Mouse (Mus musculus) embryo, embryonic 10 days (tissue): Measurements from ENCODE around the gene Dennd5b.
"Not testable (repeated sequence)": the region's sequence is repeated elsewhere in the genome, so short reads cannot be mapped to it uniquely, and the experiment has no call there.

Experiments
- DNase-seq: peaks from one replicate; pipeline ENCODE4 v3.0.0-alpha.2; 2015; ENCODE audit warnings: low spot score

Gene Dennd5b

GRCm38 (mm10) chr6:149010766-149011301 lies 90.6 kb downstream of the Dennd5b start:
- DNase-seq = peak; percentile 58

- DNase-seq = no peak
Observed at GRCm38 (mm10) chr6:149005009-149005408, 96.5 kb downstream of the Dennd5b start.

- DNase-seq = peak; percentile 59
Observed at GRCm38 (mm10) chr6:148994327-148994999, 107.0 kb downstream of the Dennd5b start.

- peak; percentile 81 for DNase-seq
Observed at GRCm38 (mm10) chr6:148993117-148994077, 108.1 kb downstream of the Dennd5b start.

GRCm38 (mm10) chr6:148992373-148993116 lies 108.9 kb downstream of the Dennd5b start:
- peak; percentile 74 for DNase-seq

GRCm38 (mm10) chr6:148991660-148992372 lies 109.7 kb downstream of the Dennd5b start:
- no peak for DNase-seq

- not testable (repeated sequence) for DNase-seq
Observed at GRCm38 (mm10) chr6:148989792-148990491, 111.5 kb downstream of the Dennd5b start.

GRCm38 (mm10) chr6:148986003-148986402 lies 115.5 kb downstream of the Dennd5b start:
- DNase-seq = no peak

GRCm38 (mm10) chr6:148980495-148980894 lies 121.0 kb downstream of the Dennd5b start:
- no peak for DNase-seq

- DNase-seq = no peak
Observed at GRCm38 (mm10) chr6:148975096-148975495, 126.4 kb downstream of the Dennd5b start.

GRCm38 (mm10) chr6:148972891-148973290 lies 128.6 kb downstream of the Dennd5b start:
- DNase-seq = no peak

GRCm38 (mm10) chr6:148972059-148972848 lies 129.2 kb downstream of the Dennd5b start:
- DNase-seq = peak; percentile 20

- no peak for DNase-seq
Observed at GRCm38 (mm10) chr6:148971385-148971940, 130.0 kb downstream of the Dennd5b start.

- DNase-seq = no peak
Observed at GRCm38 (mm10) chr6:148961285-148961684, 140.2 kb downstream of the Dennd5b start.

GRCm38 (mm10) chr6:148959540-148960238 lies 141.8 kb downstream of the Dennd5b start:
- DNase-seq = no peak

GRCm38 (mm10) chr6:148958712-148959111 lies 142.8 kb downstream of the Dennd5b start:
- DNase-seq = no peak

- no peak for DNase-seq
Observed at GRCm38 (mm10) chr6:148957046-148957445, 144.4 kb downstream of the Dennd5b start.

- no peak for DNase-seq
Observed at GRCm38 (mm10) chr6:148955641-148956420, 145.6 kb downstream of the Dennd5b start.
